Mouse (Mus musculus): ENCODE results near the gene Stra8. TPM values are rescaled to one million over a fixed set of nuclear protein-coding genes. Genes with fewer than 3 reads are reported as not detected.

Gene Stra8
- polyA plus RNA-seq, 1 experiment from 2014 or later: not detected

- no peak for DNase-seq (ENCODE audit: low spot score)
- no peak overlapping the region for H3K9ac ChIP-seq (ENCODE audit: low read depth, low read length)
- H3K36me3 ChIP-seq (ENCODE audit: control insufficient read depth, insufficient read depth, low read length): peaks cover 4% of the 10 kb centered on the region
- H3K4me1 ChIP-seq (replicated peaks; ENCODE audit: control insufficient read depth, insufficient read depth, low read length): no peaks in the 10 kb centered on the region
- H3K27ac ChIP-seq (ENCODE audit: low read depth, low read length): no peak overlapping the region
- no peak for ATAC-seq (ENCODE audit: low FRiP score)
- 95% methylated on average over 2 of the region's 2 CpGs for WGBS
- no peaks in the 10 kb centered on the region for H3K9me3 ChIP-seq (ENCODE audit: control insufficient read depth, low read length)
- H3K4me3 ChIP-seq (ENCODE audit: low read depth, low read length): no peak overlapping the region
- no peaks in the 10 kb centered on the region for H3K27me3 ChIP-seq (ENCODE audit: control insufficient read depth, insufficient read depth, low read length)
- no peak overlapping the region for H3K4me2 ChIP-seq (replicated peaks; ENCODE audit: low read depth, low read length)
Observed at GRCm38 (mm10) chr6:34899127-34899526, 20.8 kb upstream of the Stra8 start.

- Histone ChIP-seq H3K36me3 (ENCODE audit: control insufficient read depth, insufficient read depth, low read length) (peaks cover 8% of the 10 kb centered on the region), H3K4me3 (ENCODE audit: low read depth, low read length) (no peak overlapping the region), H3K9ac (ENCODE audit: low read depth, low read length) (no peak overlapping the region), H3K4me1 (replicated peaks; ENCODE audit: control insufficient read depth, insufficient read depth, low read length) (no peaks in the 10 kb centered on the region), H3K4me2 (replicated peaks; ENCODE audit: low read depth, low read length) (no peak overlapping the region), H3K9me3 (ENCODE audit: control insufficient read depth, low read length) (no peaks in the 10 kb centered on the region), H3K27me3 (ENCODE audit: control insufficient read depth, insufficient read depth, low read length) (no peaks in the 10 kb centered on the region), H3K27ac (ENCODE audit: low read depth, low read length) (no peak overlapping the region)
- WGBS: 71% methylated on average over 2 of the region's 2 CpGs
- DNase-seq (ENCODE audit: low spot score): no peak
- no peak for ATAC-seq (ENCODE audit: low FRiP score)
Observed at GRCm38 (mm10) chr6:34900990-34901389, 19.0 kb upstream of the Stra8 start.

GRCm38 (mm10) chr6:34901911-34902444 is 18.0 kb upstream of the Stra8 start:
- no peak for DNase-seq (ENCODE audit: low spot score)
- no peaks in the 10 kb centered on the region for H3K4me1 ChIP-seq (replicated peaks; ENCODE audit: control insufficient read depth, insufficient read depth, low read length)
- peaks cover 8% of the 10 kb centered on the region for H3K36me3 ChIP-seq (ENCODE audit: control insufficient read depth, insufficient read depth, low read length)
- no peaks in the 10 kb centered on the region for H3K27me3 ChIP-seq (ENCODE audit: control insufficient read depth, insufficient read depth, low read length)
- peak; percentile 43; the same call in 1 of the 2 replicates for ATAC-seq (ENCODE audit: low FRiP score)
- no peak overlapping the region for H3K4me3 ChIP-seq (ENCODE audit: low read depth, low read length)
- no peak overlapping the region for H3K4me2 ChIP-seq (replicated peaks; ENCODE audit: low read depth, low read length)
- no peaks in the 10 kb centered on the region for H3K9me3 ChIP-seq (ENCODE audit: control insufficient read depth, low read length)
- no peak overlapping the region for H3K27ac ChIP-seq (ENCODE audit: low read depth, low read length)
- no peak overlapping the region for H3K9ac ChIP-seq (ENCODE audit: low read depth, low read length)
- 73% methylated on average over 9 of the region's 9 CpGs for WGBS

- DNase-seq (ENCODE audit: low spot score) (no peak), ATAC-seq (ENCODE audit: low FRiP score) (no peak)
- no peaks in the 10 kb centered on the region for H3K9me3 ChIP-seq (ENCODE audit: control insufficient read depth, low read length)
- WGBS: 89% methylated on average over 7 of the region's 7 CpGs
- no peak overlapping the region for H3K4me3 ChIP-seq (ENCODE audit: low read depth, low read length)
- no peaks in the 10 kb centered on the region for H3K27me3 ChIP-seq (ENCODE audit: control insufficient read depth, insufficient read depth, low read length)
- no peak overlapping the region for H3K9ac ChIP-seq (ENCODE audit: low read depth, low read length)
- H3K4me2 ChIP-seq (replicated peaks; ENCODE audit: low read depth, low read length): no peak overlapping the region
- no peak overlapping the region for H3K27ac ChIP-seq (ENCODE audit: low read depth, low read length)
- no peaks in the 10 kb centered on the region for H3K4me1 ChIP-seq (replicated peaks; ENCODE audit: control insufficient read depth, insufficient read depth, low read length)
- peaks cover 8% of the 10 kb centered on the region for H3K36me3 ChIP-seq (ENCODE audit: control insufficient read depth, insufficient read depth, low read length)
Observed at GRCm38 (mm10) chr6:34902578-34902977, 17.4 kb upstream of the Stra8 start.

- 87% methylated on average over 5 of the region's 5 CpGs for WGBS
- ATAC-seq (ENCODE audit: low FRiP score) (no peak), DNase-seq (ENCODE audit: low spot score) (no peak)
- no peaks in the 10 kb centered on the region for H3K4me1 ChIP-seq (replicated peaks; ENCODE audit: control insufficient read depth, insufficient read depth, low read length)
- no peak overlapping the region for H3K4me3 ChIP-seq (ENCODE audit: low read depth, low read length)
- H3K27ac ChIP-seq (ENCODE audit: low read depth, low read length): no peak overlapping the region
- no peaks in the 10 kb centered on the region for H3K27me3 ChIP-seq (ENCODE audit: control insufficient read depth, insufficient read depth, low read length)
- no peak overlapping the region for H3K9ac ChIP-seq (ENCODE audit: low read depth, low read length)
- H3K4me2 ChIP-seq (replicated peaks; ENCODE audit: low read depth, low read length): no peak overlapping the region
- H3K9me3 ChIP-seq (ENCODE audit: control insufficient read depth, low read length): no peaks in the 10 kb centered on the region
- peaks cover 8% of the 10 kb centered on the region for H3K36me3 ChIP-seq (ENCODE audit: control insufficient read depth, insufficient read depth, low read length)
Observed at GRCm38 (mm10) chr6:34903441-34903840, 16.5 kb upstream of the Stra8 start.

- H3K27me3 ChIP-seq (ENCODE audit: control insufficient read depth, insufficient read depth, low read length): no peaks in the 10 kb centered on the region
- H3K4me1 ChIP-seq (replicated peaks; ENCODE audit: control insufficient read depth, insufficient read depth, low read length): no peaks in the 10 kb centered on the region
- DNase-seq (ENCODE audit: low spot score) (no peak), ATAC-seq (ENCODE audit: low FRiP score) (no peak)
- no peak overlapping the region for H3K4me3 ChIP-seq (ENCODE audit: low read depth, low read length)
- no peak overlapping the region for H3K4me2 ChIP-seq (replicated peaks; ENCODE audit: low read depth, low read length)
- WGBS: 90% methylated on average over 10 of the region's 10 CpGs
- no peak overlapping the region for H3K9ac ChIP-seq (ENCODE audit: low read depth, low read length)
- no peaks in the 10 kb centered on the region for H3K9me3 ChIP-seq (ENCODE audit: control insufficient read depth, low read length)
- peaks cover 8% of the 10 kb centered on the region for H3K36me3 ChIP-seq (ENCODE audit: control insufficient read depth, insufficient read depth, low read length)
- no peak overlapping the region for H3K27ac ChIP-seq (ENCODE audit: low read depth, low read length)
Observed at GRCm38 (mm10) chr6:34903851-34904250, 16.1 kb upstream of the Stra8 start.

- Histone ChIP-seq H3K27ac (ENCODE audit: low read depth, low read length) (no peak overlapping the region), H3K36me3 (ENCODE audit: control insufficient read depth, insufficient read depth, low read length) (peaks cover 5% of the 10 kb centered on the region), H3K4me2 (replicated peaks; ENCODE audit: low read depth, low read length) (no peak overlapping the region), H3K4me3 (ENCODE audit: low read depth, low read length) (no peak overlapping the region), H3K27me3 (ENCODE audit: control insufficient read depth, insufficient read depth, low read length) (no peaks in the 10 kb centered on the region), H3K4me1 (replicated peaks; ENCODE audit: control insufficient read depth, insufficient read depth, low read length) (no peaks in the 10 kb centered on the region), H3K9me3 (ENCODE audit: control insufficient read depth, low read length) (no peaks in the 10 kb centered on the region), H3K9ac (ENCODE audit: low read depth, low read length) (no peak overlapping the region)
- ATAC-seq (ENCODE audit: low FRiP score) (no peak), DNase-seq (ENCODE audit: low spot score) (no peak)
- 92% methylated on average over 6 of the region's 6 CpGs for WGBS
Observed at GRCm38 (mm10) chr6:34904361-34904760, 15.6 kb upstream of the Stra8 start.

- DNase-seq (ENCODE audit: low spot score) (no peak), ATAC-seq (ENCODE audit: low FRiP score) (no peak)
- no peak overlapping the region for H3K4me3 ChIP-seq (ENCODE audit: low read depth, low read length)
- no peaks in the 10 kb centered on the region for H3K9me3 ChIP-seq (ENCODE audit: control insufficient read depth, low read length)
- 73% methylated on average over 2 of the region's 2 CpGs for WGBS
- H3K4me1 ChIP-seq (replicated peaks; ENCODE audit: control insufficient read depth, insufficient read depth, low read length): no peaks in the 10 kb centered on the region
- no peak overlapping the region for H3K4me2 ChIP-seq (replicated peaks; ENCODE audit: low read depth, low read length)
- H3K27me3 ChIP-seq (ENCODE audit: control insufficient read depth, insufficient read depth, low read length): no peaks in the 10 kb centered on the region
- H3K36me3 ChIP-seq (ENCODE audit: control insufficient read depth, insufficient read depth, low read length): peaks cover 4% of the 10 kb centered on the region; the same call in 1 of the 2 replicates
- H3K9ac ChIP-seq (ENCODE audit: low read depth, low read length): no peak overlapping the region
- no peak overlapping the region for H3K27ac ChIP-seq (ENCODE audit: low read depth, low read length)
Observed at GRCm38 (mm10) chr6:34906125-34906524, 13.8 kb upstream of the Stra8 start.

DNA sequence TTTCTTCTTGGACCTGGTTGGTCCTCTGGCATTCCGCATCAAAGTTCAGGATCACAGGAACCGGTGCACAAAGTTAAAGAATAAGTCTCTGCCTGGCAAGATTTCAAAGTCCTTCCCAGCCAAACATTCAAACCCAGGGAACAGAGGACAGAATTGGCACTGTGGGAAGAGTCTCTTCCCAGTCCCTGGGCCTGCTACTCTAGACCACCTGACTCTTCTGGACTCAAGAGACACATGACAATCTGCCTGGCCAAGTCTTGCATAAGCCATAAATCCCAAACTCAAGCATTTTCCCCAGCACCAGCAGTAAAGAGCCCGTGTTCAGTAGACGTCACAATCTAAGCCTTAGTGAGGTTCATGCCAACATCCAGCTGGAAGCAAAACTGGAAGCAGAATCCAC is 13.3 kb upstream of the Stra8 start:
- no peak for ATAC-seq (ENCODE audit: low FRiP score)
- Histone ChIP-seq H3K36me3 (ENCODE audit: control insufficient read depth, insufficient read depth, low read length) (peaks cover 4% of the 10 kb centered on the region; the same call in 1 of the 2 replicates), H3K9ac (ENCODE audit: low read depth, low read length) (no peak overlapping the region), H3K4me2 (replicated peaks; ENCODE audit: low read depth, low read length) (no peak overlapping the region), H3K4me1 (replicated peaks; ENCODE audit: control insufficient read depth, insufficient read depth, low read length) (no peaks in the 10 kb centered on the region), H3K9me3 (ENCODE audit: control insufficient read depth, low read length) (no peaks in the 10 kb centered on the region), H3K4me3 (ENCODE audit: low read depth, low read length) (no peak overlapping the region), H3K27me3 (ENCODE audit: control insufficient read depth, insufficient read depth, low read length) (no peaks in the 10 kb centered on the region), H3K27ac (ENCODE audit: low read depth, low read length) (no peak overlapping the region)
- DNase-seq (ENCODE audit: low spot score): no peak
- 93% methylated on average over 4 of the region's 4 CpGs for WGBS
